Mouse (Mus musculus): Measurements from ENCODE around the gene Gpr161. TPM values are rescaled to one million over a fixed set of nuclear protein-coding genes. Genes with fewer than 3 reads are reported as not detected.

Gene Gpr161
- polyA plus RNA-seq, 2 experiments = 0.04 to 0.11 TPM

GRCm38 (mm10) chr1:165282222-165282966, 13.2 kb upstream of the Gpr161 start:
- DNase-seq (ENCODE audit: low read depth in 3 of 3, low spot score in 3 of 3) (no peak), ATAC-seq (ENCODE audit: insufficient read depth) (no peak)
- H3K27ac ChIP-seq = no peak overlapping the region

GRCm38 (mm10) chr1:165282967-165283345, 12.6 kb upstream of the Gpr161 start:
- 26% methylated on average over 7 of the region's 7 CpGs for WGBS (ENCODE audit: insufficient replicate concordance)
- Histone ChIP-seq H3K27ac (no peak overlapping the region), H3K9me3 (ENCODE audit: control insufficient read depth, low read length) (no peaks in the 10 kb centered on the region), H3K36me3 (replicated peaks; ENCODE audit: control insufficient read depth, insufficient read depth, low read depth) (no peaks in the 10 kb centered on the region), H3K4me1 (replicated peaks; ENCODE audit: control insufficient read depth in 2 of 2, insufficient read depth in 2 of 2, low read length in 1 of 2) (no peaks in the 10 kb centered on the region), H3K4me3 (ENCODE audit: insufficient read depth in 1 of 2, low read depth in 2 of 2, low read length in 2 of 2) (no peak overlapping the region), H3K9ac (replicated peaks) (no peak overlapping the region), H3K27me3 (ENCODE audit: control insufficient read depth, insufficient read depth, low read length) (peaks cover 31% of the 10 kb centered on the region), H3K4me2 (ENCODE audit: low read depth) (no peak overlapping the region)
- ATAC-seq (ENCODE audit: insufficient read depth) = no peak
- no peak for TF ChIP-seq CTCF (IDR thresholded peaks at IDR 0.05; ENCODE audit: low read depth)
- TF ChIP-seq EP300 (IDR thresholded peaks at IDR 0.05; ENCODE audit: low read depth) = no peak
- no peak for DNase-seq (ENCODE audit: low read depth in 3 of 3, low spot score in 3 of 3)

More at GRCm38 (mm10) chr1:165282222-165282966, 13.2 kb upstream of the Gpr161 start:
- no peaks in the 10 kb centered on the region for H3K4me1 ChIP-seq (replicated peaks; ENCODE audit: control insufficient read depth in 2 of 2, insufficient read depth in 2 of 2, low read length in 1 of 2)
- TF ChIP-seq EP300 (IDR thresholded peaks at IDR 0.05; ENCODE audit: low read depth) (no peak), CTCF (IDR thresholded peaks at IDR 0.05; ENCODE audit: low read depth) (no peak)
- H3K4me3 ChIP-seq (ENCODE audit: insufficient read depth in 1 of 2, low read depth in 2 of 2, low read length in 2 of 2) = peak overlapping the region; percentile 15 to 50
- H3K27me3 ChIP-seq (ENCODE audit: control insufficient read depth, insufficient read depth, low read length) = peaks cover 31% of the 10 kb centered on the region
- WGBS (ENCODE audit: insufficient replicate concordance) = 4% methylated on average over 35 of the region's 35 CpGs
- H3K4me2 ChIP-seq (ENCODE audit: low read depth) = peak overlapping the region; percentile 64
- no peak overlapping the region for H3K9ac ChIP-seq (replicated peaks)
- no peaks in the 10 kb centered on the region for H3K36me3 ChIP-seq (replicated peaks; ENCODE audit: control insufficient read depth, insufficient read depth, low read depth)
- no peaks in the 10 kb centered on the region for H3K9me3 ChIP-seq (ENCODE audit: control insufficient read depth, low read length)

DNA sequence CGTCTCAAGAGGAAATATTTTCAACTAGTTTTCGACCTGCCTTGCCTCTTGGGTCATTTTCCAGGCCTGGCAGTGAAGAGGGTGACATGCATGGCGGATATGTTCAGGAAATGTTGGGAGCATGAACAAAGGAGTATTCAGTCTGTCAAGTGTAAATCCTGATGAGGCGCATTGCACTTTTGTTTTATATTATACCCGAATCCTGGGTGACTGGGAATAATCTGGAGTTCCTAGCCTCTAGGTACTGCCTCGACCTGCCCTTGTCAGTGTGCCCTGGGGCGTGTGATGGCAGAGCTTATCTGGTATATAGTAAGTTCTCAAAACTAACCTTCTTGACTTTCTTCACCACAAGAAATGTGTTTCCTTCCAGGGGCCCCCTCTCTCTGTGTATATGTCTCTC, 11.5 kb upstream of the Gpr161 start:
- ATAC-seq (ENCODE audit: insufficient read depth) (no peak), DNase-seq (ENCODE audit: low read depth in 3 of 3, low spot score in 3 of 3) (no peak)
- H3K4me1 ChIP-seq (replicated peaks; ENCODE audit: control insufficient read depth in 2 of 2, insufficient read depth in 2 of 2, low read length in 1 of 2) = no peaks in the 10 kb centered on the region
- H3K4me2 ChIP-seq (ENCODE audit: low read depth) = no peak overlapping the region
- no peak overlapping the region for H3K4me3 ChIP-seq (ENCODE audit: insufficient read depth in 1 of 2, low read depth in 2 of 2, low read length in 2 of 2)
- no peaks in the 10 kb centered on the region for H3K36me3 ChIP-seq (replicated peaks; ENCODE audit: control insufficient read depth, insufficient read depth, low read depth)
- no peak for TF ChIP-seq EP300 (IDR thresholded peaks at IDR 0.05; ENCODE audit: low read depth)
- TF ChIP-seq CTCF (IDR thresholded peaks at IDR 0.05; ENCODE audit: low read depth) = no peak
- no peaks in the 10 kb centered on the region for H3K9me3 ChIP-seq (ENCODE audit: control insufficient read depth, low read length)
- H3K9ac ChIP-seq (replicated peaks) = no peak overlapping the region
- WGBS (ENCODE audit: insufficient replicate concordance) = 48% methylated on average over 7 of the region's 7 CpGs
- peaks cover 31% of the 10 kb centered on the region for H3K27me3 ChIP-seq (ENCODE audit: control insufficient read depth, insufficient read depth, low read length)
- no peak overlapping the region for H3K27ac ChIP-seq

DNA sequence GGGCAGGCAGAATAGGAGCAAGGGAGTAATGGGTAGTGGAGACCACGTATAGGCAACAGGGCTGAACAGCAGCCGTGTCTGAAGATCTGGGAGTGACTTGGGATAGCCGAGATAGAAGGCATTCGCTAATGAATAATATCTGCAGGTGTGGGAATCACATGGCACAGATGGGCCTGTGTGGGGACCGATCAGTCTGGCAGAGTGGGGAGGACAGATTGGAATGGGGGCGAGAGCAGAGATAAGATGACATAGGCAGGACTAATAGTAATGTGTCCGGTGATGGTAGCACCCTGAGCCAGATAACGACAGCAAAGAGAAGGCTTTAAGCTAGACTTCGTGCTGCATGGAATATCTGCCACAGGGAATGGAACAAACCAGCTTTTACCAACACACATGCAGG, 7.4 kb upstream of the Gpr161 start:
- Histone ChIP-seq H3K9me3 (ENCODE audit: control insufficient read depth, low read length) (no peaks in the 10 kb centered on the region), H3K27me3 (ENCODE audit: control insufficient read depth, insufficient read depth, low read length) (peaks cover 4% of the 10 kb centered on the region), H3K36me3 (replicated peaks; ENCODE audit: control insufficient read depth, insufficient read depth, low read depth) (no peaks in the 10 kb centered on the region), H3K9ac (replicated peaks) (no peak overlapping the region), H3K4me2 (ENCODE audit: low read depth) (no peak overlapping the region), H3K4me3 (ENCODE audit: insufficient read depth in 1 of 2, low read depth in 2 of 2, low read length in 2 of 2) (no peak overlapping the region), H3K27ac (no peak overlapping the region), H3K4me1 (replicated peaks; ENCODE audit: control insufficient read depth in 2 of 2, insufficient read depth in 2 of 2, low read length in 1 of 2) (no peaks in the 10 kb centered on the region; a peak in 1 of 4 replicates)
- 57% methylated on average over 9 of the region's 9 CpGs for WGBS (ENCODE audit: insufficient replicate concordance)
- TF ChIP-seq CTCF (IDR thresholded peaks at IDR 0.05; ENCODE audit: low read depth) (no peak), EP300 (IDR thresholded peaks at IDR 0.05; ENCODE audit: low read depth) (no peak)
- ATAC-seq (ENCODE audit: insufficient read depth) (no peak), DNase-seq (ENCODE audit: low read depth in 3 of 3, low spot score in 3 of 3) (no peak)

DNA sequence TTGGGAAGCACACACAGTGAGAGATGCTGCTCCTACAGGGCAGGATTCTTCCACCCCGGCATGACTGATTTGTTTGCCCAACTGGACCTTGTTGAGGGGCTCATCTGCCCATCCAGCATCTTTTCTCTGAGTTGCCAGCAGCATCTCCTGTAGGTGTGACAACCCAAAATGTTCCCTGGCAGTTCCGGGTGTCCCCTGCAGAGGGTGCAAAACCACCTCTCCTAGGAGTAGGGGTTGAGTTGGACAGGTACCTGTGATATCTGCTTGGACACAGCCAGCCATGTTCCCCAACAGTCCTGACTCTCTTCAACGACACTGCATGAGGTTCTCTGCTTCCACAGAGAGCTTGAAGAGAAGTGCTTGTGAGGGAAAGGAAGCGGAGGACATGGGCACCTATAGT, 5.8 kb upstream of the Gpr161 start:
- 58% methylated on average over 4 of the region's 4 CpGs for WGBS (ENCODE audit: insufficient replicate concordance)
- TF ChIP-seq EP300 (IDR thresholded peaks at IDR 0.05; ENCODE audit: low read depth) (no peak), CTCF (IDR thresholded peaks at IDR 0.05; ENCODE audit: low read depth) (peak; percentile 77)
- no peaks in the 10 kb centered on the region for H3K9me3 ChIP-seq (ENCODE audit: control insufficient read depth, low read length)

More for the DNA sequence above, 5.8 kb upstream of the Gpr161 start:
- Histone ChIP-seq H3K9ac (replicated peaks) (no peak overlapping the region), H3K27me3 (ENCODE audit: control insufficient read depth, insufficient read depth, low read length) (no peaks in the 10 kb centered on the region), H3K4me1 (replicated peaks; ENCODE audit: control insufficient read depth in 2 of 2, insufficient read depth in 2 of 2, low read length in 1 of 2) (no peaks in the 10 kb centered on the region; a peak in 1 of 4 replicates), H3K4me2 (ENCODE audit: low read depth) (no peak overlapping the region), H3K4me3 (ENCODE audit: insufficient read depth in 1 of 2, low read depth in 2 of 2, low read length in 2 of 2) (no peak overlapping the region), H3K36me3 (replicated peaks; ENCODE audit: control insufficient read depth, insufficient read depth, low read depth) (no peaks in the 10 kb centered on the region), H3K27ac (no peak overlapping the region)
- peak in 2 of 3 experiments; percentile 3 to 9 for DNase-seq (ENCODE audit: low read depth in 3 of 3, low spot score in 3 of 3)
- ATAC-seq (ENCODE audit: insufficient read depth) = no peak

All from liver, embryonic 14.5 days (tissue).